Mouse (Mus musculus) granulocyte monocyte progenitor cell, adult 5-6 weeks (primary cell): ENCODE measurements at regions not wholly inside any gene's neighbourhood (a gene's known extent, or its start where the extent isn't known, plus 50 kb on each side); places are given as distances from the start of the nearest gene placed in this dataset.

Experiments used
- ATAC-seq: replicated peaks from 2 replicates; pipeline ENCODE4 v1.8.0; 2016; ENCODE audit warnings: mild to moderate bottlenecking, moderate TSS enrichment, inconsistent platforms; ENCODE audit not compliant: poor library complexity, severe bottlenecking

DNA sequence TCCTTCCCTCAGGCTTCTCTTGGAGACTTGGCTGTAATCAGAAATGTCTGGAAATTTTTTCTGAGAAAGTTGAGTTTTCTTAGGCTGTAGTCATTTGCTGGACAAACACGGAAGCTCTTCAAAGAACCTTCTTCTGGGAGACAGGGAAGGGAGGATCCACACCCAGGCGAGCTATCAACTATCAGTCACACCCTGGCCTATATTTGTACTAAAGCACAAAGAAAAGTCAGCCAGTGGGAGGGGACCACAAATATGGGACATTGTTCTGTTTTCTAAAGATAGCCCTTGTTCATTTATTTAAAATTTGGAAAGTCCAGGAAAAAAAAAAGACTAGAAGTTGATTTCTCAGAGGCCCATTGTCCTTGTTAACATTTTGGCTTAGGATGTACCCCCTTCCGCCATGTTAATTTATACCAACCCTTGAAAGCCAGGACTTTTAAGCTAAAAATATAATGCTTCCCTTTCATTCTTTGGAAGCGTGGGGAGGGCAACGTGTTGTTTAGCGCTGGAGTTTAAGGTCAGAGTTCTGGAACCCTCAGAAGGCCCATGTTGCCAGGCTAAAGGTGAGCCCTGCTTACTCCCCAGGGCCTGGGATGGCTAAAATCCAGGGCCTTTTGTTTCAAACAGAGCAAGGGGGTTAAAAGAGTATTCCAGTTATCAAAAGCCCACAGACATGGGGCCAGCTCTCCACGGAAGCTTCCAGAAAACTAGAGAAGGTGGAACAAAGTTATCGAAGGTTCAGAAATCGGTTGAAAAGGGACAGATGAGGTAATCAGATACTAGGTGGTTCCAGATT is 99.0 kb upstream of the Max start:
- no peak for ATAC-seq

DNA sequence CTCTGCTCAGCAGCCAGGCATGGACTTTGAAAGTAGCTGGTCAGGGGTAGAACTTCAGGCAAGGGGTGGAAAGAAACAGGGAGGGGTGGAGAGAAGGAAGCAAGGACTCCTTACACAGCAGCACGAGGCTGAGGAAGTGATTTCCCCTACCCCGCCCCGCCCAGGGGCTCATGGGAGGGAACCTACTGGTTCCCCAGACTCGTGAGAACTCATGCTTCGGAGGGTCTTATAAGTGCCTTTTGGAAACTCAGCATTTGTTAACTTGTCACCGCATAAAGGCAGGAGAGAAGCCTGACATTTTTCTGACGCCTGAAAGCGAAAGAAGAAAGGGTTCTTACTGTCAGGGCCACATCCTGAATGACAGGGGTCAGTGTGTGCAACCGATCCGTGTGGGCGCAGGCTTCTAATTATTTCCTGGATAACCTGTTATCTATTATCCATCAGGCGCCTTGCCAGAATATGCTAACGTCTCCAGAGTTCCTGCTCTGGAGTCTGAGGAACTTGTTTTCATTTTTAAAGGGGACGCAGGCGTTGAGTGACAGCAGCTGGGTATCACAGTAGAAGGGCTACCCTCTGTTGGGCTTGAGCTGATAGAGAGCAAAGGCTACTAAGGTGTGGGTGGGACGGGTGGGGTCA is 98.2 kb upstream of the Max start:
- ATAC-seq = peak; percentile 88

DNA sequence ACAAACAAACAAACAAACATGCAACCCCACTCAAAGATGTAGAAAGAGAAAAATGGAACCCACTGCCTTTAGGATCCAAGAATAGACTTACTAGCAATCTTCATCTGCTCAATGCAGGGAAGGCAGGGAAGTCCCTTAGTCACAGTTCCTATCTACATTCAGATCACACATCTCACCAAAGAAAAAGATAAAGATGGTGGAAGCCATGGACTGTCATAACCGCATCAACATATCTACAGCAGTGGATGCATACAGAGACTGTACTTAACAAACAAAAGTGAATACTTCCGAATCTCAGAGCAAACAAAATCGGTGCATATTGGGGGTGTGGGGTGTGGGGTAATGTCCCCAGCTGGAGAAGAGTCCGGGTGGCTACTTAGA is 97.7 kb upstream of the Max start:
- ATAC-seq = no peak

DNA sequence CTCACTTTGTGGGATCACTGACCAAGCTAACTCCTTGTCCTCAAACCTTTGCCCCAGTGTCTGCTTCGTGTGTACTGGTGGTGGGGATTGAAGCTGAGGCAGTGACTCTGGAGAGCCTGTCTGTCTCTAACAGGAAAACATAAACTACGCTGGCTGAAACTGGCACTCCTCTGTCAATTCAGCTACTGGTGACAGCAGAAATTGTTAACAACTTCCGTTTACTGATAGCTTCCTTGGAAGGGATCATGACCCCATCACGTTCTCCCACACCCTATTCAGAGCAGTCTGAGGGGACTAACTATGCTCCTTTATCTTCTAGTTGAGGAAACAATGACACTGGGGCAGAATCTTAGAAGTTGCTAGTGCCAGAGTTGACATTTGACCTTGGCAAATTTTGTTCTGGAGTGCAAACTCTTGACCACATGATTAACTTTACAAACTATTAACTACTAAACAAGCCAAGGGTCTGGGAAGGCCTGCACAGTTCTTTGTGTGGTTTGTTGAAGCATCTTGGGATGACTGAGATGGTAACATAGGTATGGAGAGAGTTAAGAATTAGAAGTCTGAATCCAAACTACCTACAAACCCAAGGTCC is 96.7 kb upstream of the Max start:
- no peak for ATAC-seq

DNA sequence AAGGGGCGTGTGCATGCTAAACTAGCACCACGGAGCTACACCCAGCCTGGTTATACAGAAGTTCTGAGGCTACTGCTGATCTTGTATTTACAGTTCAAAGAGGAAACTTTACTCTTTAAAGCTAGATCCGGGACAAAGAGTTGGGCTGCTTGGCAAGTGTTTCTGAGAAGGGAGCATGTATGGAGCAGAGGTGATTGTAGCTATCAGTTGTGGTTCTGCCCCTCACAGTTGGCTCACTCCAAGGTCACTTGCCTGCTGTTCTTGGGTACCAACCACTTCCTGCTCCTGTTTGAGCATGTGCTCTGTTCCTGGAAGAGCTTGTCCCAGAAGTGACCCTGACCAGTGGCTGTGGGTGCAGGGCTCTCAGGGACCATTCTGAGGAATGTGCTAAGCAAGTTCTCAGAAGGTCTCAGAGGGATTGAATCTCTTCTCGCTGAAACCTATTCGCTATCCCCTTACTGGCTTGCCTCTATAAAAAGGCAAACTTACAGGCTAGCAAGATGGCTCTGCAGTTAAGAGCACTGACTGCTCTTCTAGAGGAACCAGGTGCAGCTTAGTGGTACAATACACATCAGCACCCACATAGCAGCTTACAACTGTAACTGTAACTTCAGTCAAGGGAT is 94.9 kb upstream of the Max start:
- ATAC-seq = no peak

DNA sequence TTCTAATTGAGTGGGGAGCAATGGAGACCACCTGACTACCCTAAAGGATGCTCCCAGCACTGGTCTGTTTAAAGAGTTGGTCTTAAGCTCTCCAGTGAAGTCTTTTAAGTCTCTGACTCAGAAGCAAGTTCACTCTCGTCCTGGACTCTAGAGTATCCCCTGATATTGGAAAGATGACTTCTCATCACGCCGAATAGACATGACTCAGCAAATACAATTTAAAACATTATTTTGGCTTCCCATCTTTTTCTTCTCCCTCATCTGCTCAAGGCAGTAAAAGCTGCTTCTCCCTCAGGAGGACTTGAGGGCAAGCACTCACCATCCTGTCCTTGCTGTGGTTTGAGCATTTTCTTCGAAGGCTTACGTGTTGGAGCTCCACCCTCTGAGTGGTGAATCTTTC is 92.7 kb upstream of the Max start:
- ATAC-seq = no peak

DNA sequence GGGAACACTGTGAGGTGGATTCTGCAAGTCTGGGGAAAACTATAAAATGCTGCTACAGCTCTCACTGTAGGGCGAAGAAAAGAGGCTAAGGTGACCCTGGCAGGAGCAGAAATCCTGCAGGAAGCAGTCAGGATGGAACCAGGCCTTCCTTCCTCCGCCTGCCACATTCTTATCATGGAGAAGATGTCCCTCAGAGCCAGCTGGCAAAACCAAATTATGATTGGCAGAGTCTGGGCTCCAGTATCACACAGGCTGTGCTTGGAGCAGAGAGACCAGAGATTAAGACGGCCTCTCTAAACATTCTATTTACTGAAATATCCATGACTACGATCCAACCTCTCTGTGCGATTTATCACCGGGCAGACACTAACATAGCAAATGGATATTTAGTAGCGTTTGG is 92.2 kb upstream of the Max start:
- no peak for ATAC-seq

DNA sequence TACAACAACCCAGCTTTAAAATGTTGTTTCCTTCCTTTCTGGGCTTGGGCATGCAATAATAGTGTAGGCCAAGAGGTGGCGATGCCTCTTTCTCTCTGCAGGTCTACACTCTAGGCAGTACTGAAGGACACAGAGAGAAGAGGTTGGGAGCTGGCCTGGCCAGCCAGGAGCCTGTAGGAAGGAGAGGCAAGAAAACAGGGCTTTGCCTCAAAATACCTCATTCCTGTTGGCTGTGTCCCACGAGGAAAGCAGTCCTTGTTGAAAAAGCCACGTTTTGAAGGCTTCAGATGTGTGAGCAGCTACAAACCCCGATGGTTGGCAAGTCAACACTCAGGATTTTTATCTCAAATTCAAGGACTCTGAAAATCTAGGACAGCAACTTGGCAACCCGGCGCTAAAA is 90.9 kb upstream of the Max start:
- ATAC-seq = peak; percentile 83

DNA sequence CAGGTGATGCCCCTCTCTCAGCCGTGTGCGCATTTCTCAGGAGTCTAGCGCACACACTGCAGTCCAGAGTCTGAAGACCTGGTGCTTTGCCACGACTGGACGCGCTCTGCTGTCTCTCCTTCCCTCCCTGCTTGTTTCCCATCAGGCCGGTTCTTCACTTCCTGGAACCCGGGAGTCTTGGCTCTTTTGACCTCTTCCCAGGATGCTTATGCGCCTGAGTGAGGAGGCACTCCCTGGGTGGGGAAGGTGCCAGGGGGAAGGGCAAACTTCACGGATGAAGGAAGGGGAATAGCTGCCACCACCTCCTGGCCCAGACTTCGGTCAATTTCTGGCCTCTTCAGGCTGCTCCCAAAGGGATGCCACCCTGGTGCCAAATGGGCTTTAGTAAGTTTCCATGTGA is 86.4 kb upstream of the Max start:
- no peak for ATAC-seq

DNA sequence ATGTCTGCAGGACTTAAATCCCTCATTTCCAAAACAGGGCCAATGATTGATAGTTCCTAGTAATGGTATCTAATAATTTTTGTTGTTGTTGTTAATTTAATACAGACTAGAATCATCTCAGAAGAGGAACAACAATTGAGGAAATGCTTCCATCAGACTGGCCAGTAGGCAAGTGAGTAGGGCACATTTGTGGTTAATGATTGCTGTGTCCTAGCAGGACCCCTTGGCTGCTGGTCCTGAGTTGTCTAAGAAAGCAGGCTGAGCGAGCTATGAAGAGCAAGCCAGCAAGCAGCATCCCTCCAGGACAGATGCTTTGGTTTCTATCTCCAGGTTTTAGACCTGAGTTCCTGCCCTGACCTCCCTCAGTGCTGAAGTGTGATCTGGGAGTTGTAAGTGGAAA is 85.3 kb upstream of the Max start:
- ATAC-seq = peak; percentile 74

DNA sequence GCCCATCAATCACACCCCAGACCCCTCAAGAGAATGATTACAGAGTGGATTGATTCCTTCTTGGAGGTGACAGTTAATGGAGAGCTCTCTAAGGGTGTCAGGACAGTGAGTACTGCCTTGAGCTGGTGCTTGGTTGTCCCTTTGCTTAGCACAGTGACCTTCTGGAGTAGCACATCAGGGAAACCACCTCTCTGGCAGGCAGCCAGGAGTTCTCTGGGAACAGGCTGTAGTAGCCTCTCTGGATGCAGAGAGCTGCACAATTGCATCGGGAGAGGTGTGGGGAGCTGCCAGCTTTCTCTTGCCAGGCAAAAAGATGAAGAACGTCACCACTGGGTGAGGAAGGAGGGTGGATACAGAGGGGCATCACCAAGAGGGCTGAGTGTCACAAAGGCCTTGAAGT is 84.0 kb upstream of the Max start:
- no peak for ATAC-seq

DNA sequence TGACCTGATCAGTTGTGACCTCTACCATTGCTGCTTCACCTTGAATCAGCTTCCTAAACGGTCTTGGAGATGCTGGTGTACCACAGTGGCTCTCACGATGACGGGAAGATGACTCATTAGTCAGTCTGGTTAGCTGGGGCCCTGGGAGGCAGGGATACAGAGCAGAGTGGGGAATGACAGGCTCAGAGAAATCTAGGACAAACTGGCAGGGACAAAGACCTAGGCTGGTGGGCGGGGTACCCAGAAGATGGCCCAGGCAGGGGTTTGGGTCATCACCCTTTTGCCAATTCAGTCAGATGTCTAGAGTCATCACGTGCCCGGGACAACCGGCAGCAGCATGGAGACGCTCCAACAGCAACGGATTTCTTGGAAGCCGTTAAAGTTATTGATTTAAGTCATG is 83.4 kb upstream of the Max start:
- no peak for ATAC-seq

DNA sequence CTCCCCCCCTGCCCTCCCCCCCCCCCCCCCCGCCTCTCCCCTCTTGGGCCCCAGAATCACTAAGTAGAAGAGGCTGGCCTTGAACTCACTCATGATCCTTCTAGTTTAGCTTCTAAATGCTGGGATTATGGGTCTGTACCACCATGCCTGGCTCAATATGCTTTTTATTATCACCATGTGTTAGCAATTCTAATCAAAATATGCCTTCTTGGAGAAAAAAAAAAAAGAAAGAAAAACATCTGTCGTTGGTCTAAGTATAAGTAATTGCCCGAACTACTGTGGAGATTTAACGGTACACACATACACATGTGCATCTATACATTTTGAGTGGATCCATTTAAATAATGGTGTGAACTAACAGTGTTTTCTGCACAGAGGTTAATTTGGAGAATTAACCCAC is 80.4 kb upstream of the Max start:
- ATAC-seq = no peak

DNA sequence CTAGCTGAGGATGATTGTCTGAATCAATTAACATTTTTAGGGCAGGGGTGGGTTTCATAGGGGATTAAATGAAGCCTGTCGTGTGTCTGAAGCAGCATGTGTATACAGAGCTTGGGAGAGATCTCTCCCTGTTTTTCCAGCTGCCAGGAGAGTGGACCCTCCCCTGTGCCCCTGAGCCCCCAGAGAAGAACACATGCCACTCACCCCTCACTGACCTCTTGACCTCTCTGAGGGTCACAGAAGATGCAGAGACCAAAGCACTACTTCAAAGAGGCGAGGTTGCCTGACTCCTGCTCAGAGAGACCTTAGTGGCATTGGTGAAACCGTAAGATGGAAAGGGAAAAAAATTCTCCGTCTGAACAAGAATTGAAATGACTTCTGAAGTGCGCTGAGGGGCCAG is 79.1 kb upstream of the Max start:
- ATAC-seq = no peak

DNA sequence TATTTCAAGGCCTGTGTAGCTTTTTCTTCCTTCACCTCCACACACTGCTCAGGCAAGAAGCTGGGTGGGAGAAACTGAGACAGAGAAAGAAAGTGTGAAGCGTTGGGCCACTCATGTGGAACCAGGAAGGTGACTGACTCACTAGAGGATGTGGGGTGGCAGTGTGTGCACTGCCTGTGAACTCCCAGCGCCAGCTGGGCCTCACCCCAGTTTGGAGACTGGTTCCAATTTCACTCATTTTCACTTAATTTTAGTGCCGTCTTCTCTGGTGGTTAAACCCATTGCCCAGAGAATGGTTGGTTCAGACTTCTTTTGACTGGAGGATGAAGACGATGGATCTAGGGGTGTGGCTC is 77.9 kb upstream of the Max start:
- peak; percentile 57 for ATAC-seq

DNA sequence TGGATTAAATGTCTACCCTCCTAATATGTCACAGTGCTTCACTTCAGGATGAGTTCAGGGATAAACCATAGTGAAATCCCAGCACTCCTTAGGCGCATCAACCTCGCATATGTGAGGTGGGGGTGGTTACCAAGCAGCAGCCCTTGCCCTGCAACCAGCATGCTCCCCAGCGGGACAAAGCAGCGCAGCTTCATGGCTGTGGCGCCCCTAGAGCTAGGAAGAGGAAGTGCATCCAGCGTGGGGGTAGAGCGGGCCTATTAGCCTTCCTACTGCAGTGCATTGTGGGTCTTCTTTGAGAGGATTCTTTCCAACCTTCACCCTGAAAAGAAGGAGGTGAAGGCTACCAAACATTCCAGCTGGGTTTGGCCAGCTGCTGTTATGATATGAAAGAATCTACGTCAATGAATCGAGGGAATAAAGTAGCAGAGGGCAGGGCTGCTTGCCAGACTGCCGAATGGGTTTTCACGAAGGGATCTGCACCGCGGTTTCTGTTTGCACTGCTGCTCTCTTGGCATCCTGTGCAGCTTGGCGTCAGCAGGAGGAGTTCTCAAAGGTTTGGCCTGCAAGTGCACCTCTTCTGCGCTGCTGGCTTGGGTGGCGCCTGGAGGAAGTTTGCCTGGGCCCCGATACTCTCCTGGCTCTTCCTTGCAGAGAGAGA is 77.4 kb upstream of the Max start:
- peak; percentile 85 for ATAC-seq

DNA sequence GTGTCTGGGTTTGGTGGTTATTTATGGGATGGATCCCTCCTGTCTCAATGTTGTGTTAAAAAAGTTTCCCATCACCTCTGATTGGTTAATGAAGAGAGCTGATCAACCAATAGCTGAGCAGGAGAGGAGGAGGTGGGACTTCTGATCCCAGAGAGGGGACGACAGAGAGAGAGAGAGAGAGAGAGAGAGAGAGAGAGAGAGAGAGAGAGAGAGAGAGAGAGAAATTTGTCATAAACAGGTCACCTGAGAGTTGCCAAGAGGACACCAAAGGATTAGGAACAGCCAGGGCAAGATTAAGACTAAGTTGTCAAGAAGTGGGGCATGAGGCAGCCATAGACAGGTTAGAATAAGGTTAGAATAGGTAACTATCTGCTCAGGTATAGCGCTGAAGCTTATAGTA is 73.7 kb upstream of the Max start:
- no peak for ATAC-seq

DNA sequence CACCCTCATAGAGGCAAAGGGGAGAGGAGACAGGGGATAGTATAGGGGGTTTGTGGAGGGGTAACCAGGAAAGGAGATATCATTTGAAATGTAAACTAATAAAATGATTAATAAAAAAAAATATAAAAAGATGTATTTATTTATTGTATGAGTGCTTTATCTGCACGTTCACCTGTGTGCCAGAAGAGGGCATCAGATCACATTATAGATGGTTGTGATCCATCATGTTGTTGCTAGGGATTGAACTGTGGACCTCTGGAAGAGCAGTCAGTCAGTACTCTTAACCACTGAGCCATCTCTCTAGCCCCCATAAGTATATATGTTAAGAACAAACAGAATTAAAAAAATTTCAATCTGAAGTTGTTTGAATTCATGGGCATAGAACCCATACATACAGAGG is 69.4 kb upstream of the Max start:
- ATAC-seq = no peak

DNA sequence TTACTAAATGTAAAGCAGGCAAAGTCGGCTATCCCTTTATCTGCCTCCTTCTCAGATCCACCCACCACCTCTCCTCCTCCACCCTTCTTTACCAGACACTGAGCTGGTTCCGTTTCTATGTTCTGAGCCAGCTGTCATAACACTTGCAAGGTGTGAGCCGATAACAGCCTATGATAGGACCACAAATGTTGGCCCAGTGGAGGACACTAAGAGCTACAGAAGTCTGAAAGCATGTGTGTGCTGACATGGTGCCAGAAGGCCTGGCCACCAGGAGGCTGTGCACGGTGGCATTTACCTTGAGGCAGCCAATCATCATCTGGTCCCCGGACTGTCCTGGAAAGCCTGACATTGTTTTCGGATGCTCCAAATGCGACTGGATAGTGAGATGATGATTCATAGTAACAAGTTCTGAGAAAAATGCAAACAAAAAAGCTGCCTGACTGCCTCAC is 63.5 kb upstream of the Max start:
- ATAC-seq = no peak

DNA sequence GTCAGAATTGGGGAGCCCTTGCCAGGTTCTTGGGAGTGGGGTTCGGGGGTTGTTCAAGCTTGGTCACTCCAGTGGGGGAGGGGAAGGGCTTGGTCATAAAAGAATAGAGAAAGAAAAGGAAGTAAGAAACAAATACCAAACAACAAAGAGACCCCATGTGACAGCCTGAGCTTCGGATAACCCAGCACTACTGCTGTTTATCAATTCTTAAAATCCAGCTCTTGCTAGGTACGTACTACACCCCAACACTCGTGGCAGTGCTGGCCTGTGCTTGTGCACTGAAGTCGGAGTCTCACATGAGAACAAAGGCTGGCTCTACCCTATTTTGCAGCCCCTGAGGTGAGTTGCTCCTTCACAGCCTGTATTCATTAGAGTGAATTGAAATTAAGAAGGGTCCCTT is 60.5 kb upstream of the Max start:
- no peak for ATAC-seq

DNA sequence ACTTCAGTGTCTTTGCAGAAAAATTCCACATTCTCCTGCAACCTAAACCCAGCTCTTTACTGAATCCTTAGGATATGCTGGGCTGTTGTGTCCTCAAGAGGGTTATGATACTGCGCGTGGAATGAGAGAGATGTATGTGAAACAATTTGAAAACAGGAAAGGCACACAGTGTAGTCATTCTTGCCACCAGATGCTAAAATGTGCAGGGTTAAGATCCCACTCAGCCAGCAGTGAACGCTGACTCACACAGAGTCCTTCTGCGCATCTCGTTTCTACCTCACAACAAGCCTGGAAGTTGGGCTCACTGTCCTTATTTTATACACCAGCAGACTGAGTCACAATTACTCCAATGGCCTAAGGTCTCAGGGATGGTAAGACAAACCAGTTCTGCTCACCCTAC is 59.9 kb upstream of the Max start:
- no peak for ATAC-seq
